Mouse (Mus musculus) thymus, adult 2 months (tissue): ENCODE data around the gene Tuba4a.

Experiments used
- CTCF ChIP-seq: fragments of 200-500 bp; IDR thresholded peaks from 2 replicates; pipeline ENCODE4 v1.5.1; 2012; ENCODE audit warnings: mild to moderate bottlenecking, control low read depth, low read length, moderate library complexity, borderline replicate concordance; ENCODE audit not compliant: control insufficient read depth, poor library complexity, insufficient read depth; ENCODE audit errors: extremely low read depth
- POLR2A ChIP-seq: fragments of 200-500 bp; IDR thresholded peaks from 2 replicates; pipeline ENCODE4 v1.6.1; 2012; ENCODE audit warnings: mild to moderate bottlenecking, low read length, control low read depth, moderate library complexity; ENCODE audit not compliant: control insufficient read depth, poor library complexity, insufficient read depth; ENCODE audit errors: extremely low read depth

DNA sequence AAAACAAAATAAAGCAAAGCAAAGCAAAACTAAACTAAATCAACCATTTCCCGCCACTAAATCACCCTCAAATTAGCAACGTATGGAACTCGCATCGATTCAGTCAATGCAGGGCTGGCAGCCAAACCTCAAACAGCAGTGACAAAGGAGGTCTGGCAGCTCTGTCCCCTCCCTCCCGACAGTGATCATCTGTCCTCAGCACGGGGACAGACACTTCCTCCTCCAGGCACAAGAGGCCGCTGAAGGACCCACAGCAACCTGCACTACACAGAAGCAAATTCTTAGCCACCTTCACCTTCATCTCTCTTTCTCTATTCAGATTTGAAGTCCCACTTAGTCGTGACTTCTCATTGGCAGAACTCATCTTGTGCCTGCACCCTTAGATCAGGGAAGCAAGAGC is 14.9 kb upstream of the Tuba4a start:
- TF ChIP-seq CTCF (peak; percentile 60; the same call in 1 of the 2 replicates), POLR2A (no peak)
